Mouse (Mus musculus) hindbrain, embryonic 11.5 days (tissue): Measurements from ENCODE around the gene Fbxo48. TPM values are rescaled to one million over a fixed set of nuclear protein-coding genes. Genes with fewer than 3 reads are reported as not detected.

Source experiments
- ATAC-seq: fragments of 200-750 bp; cut with Nextera tagmentation; 2 replicates; pipeline ENCODE4 v1.8.0; 2017; ENCODE audit warnings: mild to moderate bottlenecking, moderate TSS enrichment, moderate library complexity; ENCODE audit not compliant: low FRiP score
- DNase-seq: peaks from one replicate; pipeline ENCODE4 v3.0.0-alpha.2; 2015; ENCODE audit warnings: low spot score
- H3K27ac ChIP-seq: fragments of 300-500 bp; sonication (generic); 2 replicates; pipeline ENCODE4 v1.5.1; 2014; ENCODE audit warnings: mild to moderate bottlenecking, low read depth, low read length
- H3K27me3 ChIP-seq: fragments of 300-500 bp; sonication (generic); 2 replicates; pipeline ENCODE4 v1.6.1; 2014; ENCODE audit warnings: mild to moderate bottlenecking, low read length, moderate library complexity, mixed read lengths; ENCODE audit not compliant: control insufficient read depth, insufficient read depth
- H3K36me3 ChIP-seq: fragments of 300-500 bp; sonication (generic); 2 replicates; pipeline ENCODE4 v1.6.1; 2014; ENCODE audit warnings: mild to moderate bottlenecking, low read length, moderate library complexity, mixed read lengths; ENCODE audit not compliant: control insufficient read depth, insufficient read depth
- H3K4me1 ChIP-seq: fragments of 300-500 bp; sonication (generic); replicated peaks from 2 replicates; pipeline ENCODE4 v1.6.1; 2014; ENCODE audit warnings: low read length, mixed read lengths; ENCODE audit not compliant: control insufficient read depth, insufficient read depth
- H3K4me2 ChIP-seq: fragments of 300-500 bp; sonication (generic); replicated peaks from 2 replicates; pipeline ENCODE4 v1.6.1; 2014; ENCODE audit warnings: mild to moderate bottlenecking, low read depth, low read length
- H3K4me3 ChIP-seq: fragments of 300-500 bp; sonication (generic); 2 replicates; pipeline ENCODE4 v1.5.1; 2014; ENCODE audit warnings: low read depth, low read length
- H3K9ac ChIP-seq: fragments of 300-500 bp; sonication (generic); 2 replicates; pipeline ENCODE4 v1.6.1; 2014; ENCODE audit warnings: low read depth, low read length
- H3K9me3 ChIP-seq: fragments of 300-500 bp; sonication (generic); 2 replicates; pipeline ENCODE4 v1.6.1; 2016; ENCODE audit warnings: low read length; ENCODE audit not compliant: control insufficient read depth
- WGBS: fragments of 180-500 bp; shearing (Covaris S2); extraction: QIAGEN DNeasy Blood & Tissue Kit; methylation state at CpG from one replicate; pipeline ENCODE4 v1.1.7; 2014; 5-methylcytosine and 5-hydroxymethylcytosine counted together
- polyA plus RNA-seq: library from polyadenylated mRNA; unstranded; fragments of >200 nt; fragmentation: Nextera tagmentation; extraction: Ambion mirVana; gene quantifications from 2 replicates; pipeline ENCODE4 v1.2.1, GENCODE M21; 2014

The Fbxo48 gene
- polyA plus RNA-seq, 1 experiment from 2014 or later, result 2.7 TPM

DNA sequence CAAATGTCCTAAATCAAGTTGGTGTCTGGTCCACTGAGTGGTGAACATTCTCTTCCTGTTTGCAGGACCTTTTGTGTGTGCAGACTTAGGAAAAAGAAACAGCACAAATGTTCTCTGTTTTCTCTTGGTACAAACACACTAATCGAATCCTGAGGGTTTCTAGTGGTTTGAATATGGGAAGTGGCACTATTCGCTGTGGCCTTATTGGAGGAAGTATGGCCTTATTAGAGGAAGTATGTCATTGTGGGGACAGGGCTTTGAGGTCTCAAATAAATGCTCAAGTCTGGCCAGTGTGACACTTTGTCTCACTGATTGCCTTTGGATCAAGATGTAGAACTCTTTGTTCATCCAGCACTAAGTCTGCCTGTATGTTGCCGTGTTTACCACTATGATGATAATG is 19.0 kb upstream of the Fbxo48 start:
- WGBS, result 93% methylated on average over 3 of the region's 3 CpGs
- Histone ChIP-seq H3K27me3 (no peaks in the 10 kb centered on the region), H3K27ac (no peak overlapping the region), H3K36me3 (no peaks in the 10 kb centered on the region), H3K9ac (no peak overlapping the region), H3K4me1 (no peaks in the 10 kb centered on the region), H3K4me3 (no peak overlapping the region), H3K9me3 (no peaks in the 10 kb centered on the region), H3K4me2 (no peak overlapping the region)
- ATAC-seq, result no peak
- DNase-seq, result no peak

DNA sequence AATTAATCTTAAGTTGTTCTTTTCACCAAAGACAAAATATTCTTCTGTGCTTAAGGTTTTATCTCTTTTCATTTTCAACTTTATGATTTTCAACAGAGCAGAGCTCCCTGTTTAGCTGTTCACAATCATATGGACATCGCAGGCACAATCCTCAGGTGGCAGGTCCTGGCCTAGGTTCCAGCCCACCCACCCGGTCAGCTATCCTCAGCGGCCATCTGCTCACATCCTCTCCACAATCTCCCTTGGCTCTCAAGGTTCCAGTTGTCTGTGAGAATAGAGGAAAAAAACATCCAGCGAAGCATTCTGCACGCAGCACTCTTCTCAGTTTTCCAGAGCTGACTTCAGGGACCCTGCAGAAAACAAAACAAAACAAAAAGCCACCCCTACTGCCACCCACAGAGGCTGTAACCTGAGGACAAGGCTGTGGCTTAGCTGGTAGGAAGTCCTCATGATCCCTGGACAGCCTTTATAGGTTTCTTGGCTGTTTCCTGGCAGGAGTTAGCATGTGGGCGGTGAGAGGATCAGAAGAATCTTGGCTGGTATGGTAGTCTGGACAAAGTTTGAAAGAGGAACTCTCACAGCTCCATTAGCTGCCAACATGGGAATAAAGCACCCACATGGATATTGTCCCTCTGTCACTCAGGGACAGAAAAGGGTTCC is 15.5 kb upstream of the Fbxo48 start:
- no peak for ATAC-seq
- no peak overlapping the region for H3K4me3 ChIP-seq
- WGBS, result 62% methylated on average over 6 of the region's 6 CpGs

GRCm38 (mm10) chr11:16941103-16941793 is 9.9 kb upstream of the Fbxo48 start:
- peak; percentile 22 for DNase-seq
- no peaks in the 10 kb centered on the region for H3K9me3 ChIP-seq

More for the DNA sequence above, 15.5 kb upstream of the Fbxo48 start:
- H3K36me3 ChIP-seq, result no peaks in the 10 kb centered on the region
- H3K9me3 ChIP-seq, result no peaks in the 10 kb centered on the region
- no peaks in the 10 kb centered on the region for H3K4me1 ChIP-seq
- no peak for DNase-seq
- no peaks in the 10 kb centered on the region for H3K27me3 ChIP-seq
- H3K27ac ChIP-seq, result no peak overlapping the region
- no peak overlapping the region for H3K4me2 ChIP-seq
- H3K9ac ChIP-seq, result no peak overlapping the region

GRCm38 (mm10) chr11:16941973-16942452 is 9.2 kb upstream of the Fbxo48 start:
- H3K27me3 ChIP-seq, result no peaks in the 10 kb centered on the region
- no peak overlapping the region for H3K27ac ChIP-seq
- H3K4me2 ChIP-seq, result no peak overlapping the region
- H3K9ac ChIP-seq, result no peak overlapping the region
- no peaks in the 10 kb centered on the region for H3K36me3 ChIP-seq
- H3K4me3 ChIP-seq, result no peak overlapping the region
- WGBS, result 70% methylated on average over 4 of the region's 4 CpGs
- H3K9me3 ChIP-seq, result no peaks in the 10 kb centered on the region
- DNase-seq, result no peak
- no peaks in the 10 kb centered on the region for H3K4me1 ChIP-seq
- ATAC-seq, result peak; percentile 49

More at GRCm38 (mm10) chr11:16941103-16941793, 9.9 kb upstream of the Fbxo48 start:
- no peaks in the 10 kb centered on the region for H3K27me3 ChIP-seq
- H3K36me3 ChIP-seq, result no peaks in the 10 kb centered on the region
- no peak overlapping the region for H3K4me2 ChIP-seq
- WGBS, result 39% methylated on average over 4 of the region's 4 CpGs
- no peaks in the 10 kb centered on the region for H3K4me1 ChIP-seq
- H3K9ac ChIP-seq, result no peak overlapping the region
- peak; percentile 69 for ATAC-seq
- H3K27ac ChIP-seq, result no peak overlapping the region
- no peak overlapping the region for H3K4me3 ChIP-seq

DNA sequence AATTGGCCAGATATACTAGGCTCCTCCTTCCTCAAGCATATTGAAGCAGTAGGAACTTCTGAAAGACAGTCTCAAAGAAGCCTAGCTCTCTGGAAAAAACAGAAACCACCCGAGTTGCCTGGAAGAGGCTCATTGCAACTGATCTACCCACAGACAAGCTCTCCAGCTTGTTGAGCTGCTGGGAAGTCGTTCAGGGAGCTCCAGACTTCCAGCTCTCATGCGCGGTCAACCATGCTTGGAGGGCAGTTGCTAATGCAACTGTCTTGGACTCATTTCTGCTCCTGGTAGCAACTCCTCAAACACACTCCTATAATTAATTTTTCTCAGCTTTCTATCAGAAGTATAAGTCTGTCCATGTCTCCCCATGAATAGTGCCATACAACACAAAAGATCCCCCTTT is 8.2 kb upstream of the Fbxo48 start:
- no peaks in the 10 kb centered on the region for H3K36me3 ChIP-seq
- no peaks in the 10 kb centered on the region for H3K4me1 ChIP-seq
- no peak for DNase-seq
- no peak overlapping the region for H3K4me3 ChIP-seq
- no peak overlapping the region for H3K9ac ChIP-seq
- H3K4me2 ChIP-seq, result no peak overlapping the region
- no peaks in the 10 kb centered on the region for H3K27me3 ChIP-seq
- no peaks in the 10 kb centered on the region for H3K9me3 ChIP-seq
- no peak for ATAC-seq
- no peak overlapping the region for H3K27ac ChIP-seq
- 80% methylated on average over 4 of the region's 4 CpGs for WGBS

DNA sequence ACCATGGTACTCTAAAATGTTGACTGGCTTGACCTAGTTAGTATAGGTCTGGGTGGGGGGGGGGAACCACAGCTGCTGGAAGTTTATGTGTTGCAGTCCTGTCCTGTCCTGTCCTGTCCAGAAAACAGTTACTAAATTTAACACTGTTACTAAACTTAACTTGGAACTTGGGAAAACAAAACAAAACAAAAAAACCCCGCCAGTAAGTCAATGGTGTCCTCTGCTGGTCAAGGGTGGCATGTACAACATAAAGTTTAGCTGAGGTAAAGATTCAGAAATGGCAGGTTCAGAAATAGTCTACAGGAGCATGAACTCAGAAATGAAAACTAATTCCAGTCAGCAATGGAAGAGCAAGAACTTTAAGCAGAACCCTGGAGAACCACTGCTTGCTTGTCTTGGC is 2.4 kb upstream of the Fbxo48 start:
- DNase-seq (peak; percentile 36), ATAC-seq (no peak)
- H3K9me3 ChIP-seq, result no peaks in the 10 kb centered on the region
- no peaks in the 10 kb centered on the region for H3K4me1 ChIP-seq
- no peaks in the 10 kb centered on the region for H3K27me3 ChIP-seq
- H3K4me3 ChIP-seq, result no peak overlapping the region
- WGBS, result 31% methylated on average over 1 of the region's 1 CpGs
- no peak overlapping the region for H3K27ac ChIP-seq
- H3K4me2 ChIP-seq, result no peak overlapping the region
- H3K36me3 ChIP-seq, result no peaks in the 10 kb centered on the region
- no peak overlapping the region for H3K9ac ChIP-seq

- H3K27ac ChIP-seq, result no peak overlapping the region
- no peak for DNase-seq
- H3K9ac ChIP-seq, result no peak overlapping the region
These were observed 774 bp upstream of the Fbxo48 start for GRCm38 (mm10) chr11:16950226-16950975.

DNA sequence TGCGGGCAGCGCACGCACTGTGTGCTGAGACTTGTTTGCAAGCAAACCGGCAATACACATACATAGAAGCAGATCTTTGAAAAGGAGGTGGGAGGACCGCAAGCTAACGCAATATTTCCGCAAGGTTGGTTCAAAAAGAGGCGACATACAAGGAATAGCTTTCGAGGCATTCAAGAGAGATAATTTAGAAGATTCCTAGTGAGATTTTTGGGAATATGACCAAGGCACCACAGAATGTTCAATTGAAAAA is 511 bp downstream of the Fbxo48 start:
- ATAC-seq, result no peak
- H3K36me3 ChIP-seq, result no peaks in the 10 kb centered on the region
- no peaks in the 10 kb centered on the region for H3K4me1 ChIP-seq
- 9% methylated on average over 9 of the region's 9 CpGs for WGBS
- H3K27me3 ChIP-seq, result no peaks in the 10 kb centered on the region
- H3K9ac ChIP-seq, result peak overlapping the region; percentile 52
- H3K9me3 ChIP-seq, result no peaks in the 10 kb centered on the region
- H3K27ac ChIP-seq, result no peak overlapping the region
- peak overlapping the region; percentile 52 for H3K4me3 ChIP-seq
- H3K4me2 ChIP-seq, result peak overlapping the region; percentile 41
- DNase-seq, result no peak

More at GRCm38 (mm10) chr11:16950226-16950975, 774 bp upstream of the Fbxo48 start:
- ATAC-seq, result no peak
- H3K36me3 ChIP-seq, result no peaks in the 10 kb centered on the region
- no peaks in the 10 kb centered on the region for H3K27me3 ChIP-seq
- peak overlapping the region; percentile 52; the same call in 1 of the 2 replicates for H3K4me3 ChIP-seq
- H3K9me3 ChIP-seq, result no peaks in the 10 kb centered on the region
- peak overlapping the region; percentile 30 for H3K4me2 ChIP-seq
- WGBS, result 56% methylated on average over 13 of the region's 13 CpGs
- H3K4me1 ChIP-seq, result no peaks in the 10 kb centered on the region
